ENCODE assay signal across 8 mouse cellular contexts in the genomic region with DNA sequence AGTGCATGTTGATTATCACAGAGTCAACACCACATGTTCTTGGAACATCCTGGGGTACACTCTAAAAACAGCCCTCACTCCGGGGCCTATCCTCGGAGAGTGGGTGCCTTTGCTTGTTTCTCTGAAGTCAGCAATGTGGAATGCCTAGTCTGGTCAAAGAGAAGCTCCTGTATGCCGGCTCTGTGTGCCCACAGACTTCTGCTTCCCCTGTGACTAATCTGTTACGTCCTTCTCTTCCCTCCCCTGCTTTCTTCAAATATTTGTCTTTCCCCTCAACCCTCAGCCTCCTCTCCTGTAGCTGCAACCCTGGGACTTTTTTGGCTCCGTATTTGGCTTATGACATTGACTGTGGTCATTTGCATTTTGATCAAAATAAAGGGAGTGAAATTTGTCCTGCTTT.
DNase-seq lines count a peak whose midpoint lies in the region; ATAC-seq and TF ChIP-seq lines count a peak whose summit lies in the region.

No protein-coding gene starts in this region.

- DNase-seq in layer of hippocampus, adult 9-11 months: peak; percentile 47
- no peak for DNase-seq in layer of hippocampus, postnatal 36 days
- DNase-seq in adipocyte (ENCODE audit: low spot score): peak; percentile 67
- DNase-seq in lung, postnatal 0 days (ENCODE audit: low spot score): peak; percentile 92
- no peak for DNase-seq in cerebellum, postnatal 10 days
- no peak for DNase-seq in cerebellum, postnatal 25 days

- no peak overlapping the region for H3K4me3 ChIP-seq in heart, embryonic 12.5 days
- H3K4me3 ChIP-seq in lung, postnatal 0 days (ENCODE audit: low read depth, low read length): no peak overlapping the region

- H3K9me3 ChIP-seq in heart, embryonic 12.5 days (replicated peaks): peaks cover 4% of the 10 kb centered on the region
- no peaks in the 10 kb centered on the region for H3K9me3 ChIP-seq in lung, postnatal 0 days (ENCODE audit: low read length)

- peak overlapping the region; percentile 11; the same call in 1 of the 2 replicates for H3K4me2 ChIP-seq in heart, embryonic 12.5 days
- no peak overlapping the region for H3K4me2 ChIP-seq in lung, postnatal 0 days (replicated peaks; ENCODE audit: low read depth, low read length)

- ATAC-seq in heart, embryonic 12.5 days (ENCODE audit: insufficient number of reproducible peaks, low FRiP score): no peak
- peak; percentile 87 for ATAC-seq in lung, postnatal 0 days
- ATAC-seq in erythroblast, adult 5-6 weeks (replicated peaks; ENCODE audit: low FRiP score, poor library complexity, severe bottlenecking): no peak

- H3K36me3 ChIP-seq in heart, embryonic 12.5 days: peaks cover 4% of the 10 kb centered on the region; the same call in 1 of the 2 replicates
- H3K36me3 ChIP-seq in lung, postnatal 0 days (ENCODE audit: insufficient read depth, low read length): no peaks in the 10 kb centered on the region

- TF ChIP-seq EP300 in lung, postnatal 0 days (IDR thresholded peaks at IDR 0.05): peak; percentile 50

- no peak for TF ChIP-seq CTCF in lung, postnatal 0 days (IDR thresholded peaks at IDR 0.05)

- peaks cover 53% of the 10 kb centered on the region for H3K4me1 ChIP-seq in heart, embryonic 12.5 days (replicated peaks)
- peaks cover 12% of the 10 kb centered on the region; the same call in 1 of the 2 replicates for H3K4me1 ChIP-seq in lung, postnatal 0 days (ENCODE audit: insufficient read depth, low read depth, low read length)

- WGBS in heart, embryonic 12.5 days: 12% methylated on average over 5 of the region's 5 CpGs
- 18% methylated on average over 5 of the region's 5 CpGs for WGBS in lung, postnatal 0 days

- H3K27me3 ChIP-seq in heart, embryonic 12.5 days (replicated peaks): no peaks in the 10 kb centered on the region
- H3K27me3 ChIP-seq in lung, postnatal 0 days (replicated peaks; ENCODE audit: insufficient read depth, low read length): no peaks in the 10 kb centered on the region

- no peak overlapping the region; the same call in 1 of the 2 replicates for H3K9ac ChIP-seq in heart, embryonic 12.5 days
- no peak overlapping the region for H3K9ac ChIP-seq in lung, postnatal 0 days (replicated peaks; ENCODE audit: low read depth)

- H3K27ac ChIP-seq in heart, embryonic 12.5 days (ENCODE audit: poor library complexity, severe bottlenecking): peak overlapping the region; percentile 78
- peak overlapping the region; percentile 63 for H3K27ac ChIP-seq in lung, postnatal 0 days (ENCODE audit: low read length)

Comparison
In these comparisons a context has a peak if more than half of its experiments do, and no peak if none do; other contexts are left out.
1. DNase-seq: peak in layer of hippocampus, adult 9-11 months (single experiment), adipocyte (single experiment) and lung, postnatal 0 days (single experiment); none in layer of hippocampus, postnatal 36 days (0 of 2), cerebellum, postnatal 10 days (0 of 2) and cerebellum, postnatal 25 days (0 of 2).